Mouse (Mus musculus): ENCODE measurements around the gene Cpne6. TPM values are rescaled to one million over a fixed set of nuclear protein-coding genes. Genes with fewer than 3 reads are reported as not detected.
A peak's percentile ranks its signal among the peaks of the same experiment; 100 is the strongest.

Cpne6 gene
- polyA plus RNA-seq, 1 experiment from 2014 or later: 0.40 TPM

DNA sequence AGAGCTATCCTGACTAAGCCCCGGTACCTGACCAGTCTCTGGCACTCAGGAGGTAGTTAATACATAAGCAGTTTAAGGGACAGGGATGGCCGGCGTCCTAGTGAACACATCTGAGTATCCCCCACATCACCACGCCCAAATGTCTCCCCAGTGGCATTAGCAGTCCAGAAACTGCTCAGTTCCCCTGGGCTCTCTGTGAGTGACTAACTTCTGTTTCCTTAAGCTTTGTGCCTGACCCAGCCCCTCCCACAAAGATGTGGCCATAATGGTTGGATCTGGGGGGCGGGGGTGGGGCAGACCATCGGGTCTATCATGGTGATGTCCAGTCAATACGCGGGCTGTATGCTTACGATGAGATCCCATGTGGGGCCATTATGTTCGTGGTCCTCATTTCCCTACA, 705 bp upstream of the Cpne6 start:
- no peak for ATAC-seq

DNA sequence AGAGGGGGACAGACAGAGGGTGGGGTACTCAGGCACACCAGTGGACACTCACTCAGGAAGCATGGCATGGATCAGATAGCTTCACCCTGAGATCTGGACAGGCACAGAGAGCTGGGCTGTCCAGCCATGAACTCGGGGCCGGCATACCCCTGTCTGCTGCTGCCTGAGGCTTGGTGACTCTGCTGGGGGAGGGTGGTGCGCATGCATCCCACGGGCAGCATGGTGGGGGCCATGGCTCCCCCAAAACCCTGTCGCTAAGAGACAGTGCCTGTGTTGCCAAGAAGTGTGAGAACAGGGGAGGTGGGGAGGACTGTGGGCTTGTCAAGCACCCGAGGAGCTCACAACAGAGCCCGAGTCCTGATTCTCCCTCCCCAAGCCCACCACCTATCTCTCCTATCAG, 792 bp downstream of the Cpne6 start:
- no peaks in the 10 kb centered on the region for H3K36me3 ChIP-seq
- H3K27ac ChIP-seq: no peak overlapping the region
- H3K9ac ChIP-seq: no peak overlapping the region
- no peak overlapping the region for H3K4me2 ChIP-seq (replicated peaks)
- 0 out of 2 replicates have a peak, but pooled peaks cover under 1% of the 10 kb centered on the region for H3K27me3 ChIP-seq (replicated peaks)
- no peaks in the 10 kb centered on the region for H3K9me3 ChIP-seq
- no peak for ATAC-seq
- no peaks in the 10 kb centered on the region; the same call in 1 of the 2 replicates for H3K4me1 ChIP-seq (replicated peaks)
- no peak overlapping the region for H3K4me3 ChIP-seq (replicated peaks)
- WGBS: 56% methylated on average over 7 of the region's 7 CpGs

More for the DNA sequence above, 705 bp upstream of the Cpne6 start:
- H3K36me3 ChIP-seq: no peaks in the 10 kb centered on the region
- no peak overlapping the region for H3K4me3 ChIP-seq (replicated peaks)
- no peaks in the 10 kb centered on the region; the same call in 1 of the 2 replicates for H3K4me1 ChIP-seq (replicated peaks)
- WGBS: 81% methylated on average over 10 of the region's 10 CpGs
- no peaks in the 10 kb centered on the region for H3K27me3 ChIP-seq (replicated peaks)
- no peak overlapping the region for H3K9ac ChIP-seq
- H3K27ac ChIP-seq: no peak overlapping the region
- no peak overlapping the region for H3K4me2 ChIP-seq (replicated peaks)
- no peaks in the 10 kb centered on the region for H3K9me3 ChIP-seq

DNA sequence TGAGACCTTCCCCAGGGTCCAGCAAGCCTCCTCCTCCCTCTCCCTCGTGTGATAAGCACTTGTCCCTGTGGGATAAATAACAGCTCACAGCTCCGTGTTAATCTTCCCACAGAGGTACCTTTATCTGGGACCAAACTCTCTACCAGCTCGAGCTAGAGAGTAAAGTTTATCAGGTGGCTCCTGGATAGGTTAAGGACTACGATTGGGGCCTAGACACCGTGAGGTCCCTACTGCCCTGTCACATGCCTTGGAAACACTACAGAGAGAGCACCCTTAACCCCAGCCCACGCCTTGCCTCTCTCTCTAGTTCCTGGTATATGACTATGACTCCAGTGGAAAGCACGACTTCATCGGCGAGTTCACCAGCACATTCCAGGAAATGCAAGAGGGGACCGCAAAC, 3.7 kb downstream of the Cpne6 start:
- H3K36me3 ChIP-seq: no peaks in the 10 kb centered on the region
- H3K9ac ChIP-seq: no peak overlapping the region
- no peaks in the 10 kb centered on the region for H3K9me3 ChIP-seq
- no peak overlapping the region for H3K4me3 ChIP-seq (replicated peaks)
- H3K4me1 ChIP-seq (replicated peaks): no peaks in the 10 kb centered on the region; the same call in 1 of the 2 replicates
- 0 out of 2 replicates have a peak, but pooled peaks cover 4% of the 10 kb centered on the region for H3K27me3 ChIP-seq (replicated peaks)
- WGBS: 57% methylated on average over 10 of the region's 10 CpGs
- no peak overlapping the region for H3K27ac ChIP-seq
- no peak for ATAC-seq
- no peak overlapping the region for H3K4me2 ChIP-seq (replicated peaks)

DNA sequence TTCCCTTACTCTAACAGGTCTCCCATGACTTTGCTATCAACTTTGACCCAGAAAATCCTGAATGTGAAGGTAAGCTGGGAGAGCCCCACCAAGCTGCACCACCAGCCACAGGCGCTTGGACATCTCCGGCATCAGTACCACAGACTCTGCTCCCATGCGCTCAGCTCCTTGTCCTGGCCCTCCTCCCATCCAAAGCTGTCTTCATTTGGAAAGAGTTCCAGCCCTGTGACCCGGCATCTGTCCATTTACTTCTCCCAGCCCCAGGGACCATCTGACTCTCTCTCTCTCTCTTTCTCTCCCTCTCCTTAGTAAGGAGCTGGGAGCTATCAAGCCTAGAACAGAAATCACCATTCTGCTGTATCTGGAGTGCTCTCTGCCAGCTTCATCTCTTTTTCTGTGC, 5.6 kb downstream of the Cpne6 start:
- H3K27ac ChIP-seq: no peak overlapping the region
- H3K36me3 ChIP-seq: no peaks in the 10 kb centered on the region
- no peak overlapping the region for H3K9ac ChIP-seq
- H3K4me3 ChIP-seq (replicated peaks): no peak overlapping the region
- no peaks in the 10 kb centered on the region for H3K9me3 ChIP-seq
- H3K4me1 ChIP-seq (replicated peaks): peaks cover 5% of the 10 kb centered on the region
- WGBS: 92% methylated on average over 4 of the region's 4 CpGs
- ATAC-seq: no peak
- peaks cover 17% of the 10 kb centered on the region for H3K27me3 ChIP-seq (replicated peaks)
- no peak overlapping the region for H3K4me2 ChIP-seq (replicated peaks)

DNA sequence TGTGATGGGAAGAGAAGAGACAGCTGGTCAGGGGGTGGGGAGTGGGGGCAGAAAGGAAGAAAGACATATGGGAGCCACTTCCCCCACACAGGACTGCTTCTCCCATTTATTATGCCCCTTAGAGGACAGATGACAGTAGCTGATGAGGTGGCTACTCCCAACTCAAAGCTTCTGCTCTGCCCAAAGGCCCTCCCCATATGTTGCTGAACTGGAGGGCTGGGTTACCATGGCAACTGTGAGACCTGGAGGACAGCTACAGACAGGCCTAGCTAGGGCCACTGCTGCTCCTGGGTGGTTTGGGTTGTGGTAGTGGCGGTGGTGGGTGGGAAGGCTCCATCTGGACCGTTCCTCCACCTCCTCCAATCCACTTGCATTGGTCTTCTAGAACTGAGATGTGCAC, 8.7 kb downstream of the Cpne6 start:
- Histone ChIP-seq H3K4me3 (replicated peaks) (no peak overlapping the region), H3K9ac (no peak overlapping the region), H3K27me3 (replicated peaks) (peaks cover 35% of the 10 kb centered on the region), H3K36me3 (no peaks in the 10 kb centered on the region), H3K4me1 (replicated peaks) (peaks cover 10% of the 10 kb centered on the region), H3K9me3 (no peaks in the 10 kb centered on the region), H3K27ac (no peak overlapping the region), H3K4me2 (replicated peaks) (no peak overlapping the region)
- 44% methylated on average over 2 of the region's 2 CpGs for WGBS
- no peak for ATAC-seq

- Histone ChIP-seq H3K27me3 (replicated peaks) (peaks cover 35% of the 10 kb centered on the region), H3K9me3 (no peaks in the 10 kb centered on the region), H3K4me3 (replicated peaks) (no peak overlapping the region), H3K4me2 (replicated peaks) (no peak overlapping the region), H3K36me3 (no peaks in the 10 kb centered on the region), H3K27ac (no peak overlapping the region), H3K4me1 (replicated peaks) (peaks cover 10% of the 10 kb centered on the region), H3K9ac (no peak overlapping the region)
- ATAC-seq: no peak
- 63% methylated on average over 4 of the region's 4 CpGs for WGBS
Measured at GRCm38 (mm10) chr14:55519604-55520003, 9.4 kb downstream of the Cpne6 start.

GRCm38 (mm10) chr14:55520451-55521361, 10.5 kb downstream of the Cpne6 start:
- Histone ChIP-seq H3K27ac (no peak overlapping the region), H3K4me2 (replicated peaks) (peak overlapping the region; percentile 98), H3K4me1 (replicated peaks) (peaks cover 10% of the 10 kb centered on the region), H3K9me3 (no peaks in the 10 kb centered on the region), H3K36me3 (no peaks in the 10 kb centered on the region), H3K9ac (peak overlapping the region; percentile 45), H3K27me3 (replicated peaks) (peaks cover 35% of the 10 kb centered on the region), H3K4me3 (replicated peaks) (peak overlapping the region; percentile 49)
- under 1% methylated on average over 61 of the region's 61 CpGs for WGBS
- ATAC-seq: peak; percentile 68

DNA sequence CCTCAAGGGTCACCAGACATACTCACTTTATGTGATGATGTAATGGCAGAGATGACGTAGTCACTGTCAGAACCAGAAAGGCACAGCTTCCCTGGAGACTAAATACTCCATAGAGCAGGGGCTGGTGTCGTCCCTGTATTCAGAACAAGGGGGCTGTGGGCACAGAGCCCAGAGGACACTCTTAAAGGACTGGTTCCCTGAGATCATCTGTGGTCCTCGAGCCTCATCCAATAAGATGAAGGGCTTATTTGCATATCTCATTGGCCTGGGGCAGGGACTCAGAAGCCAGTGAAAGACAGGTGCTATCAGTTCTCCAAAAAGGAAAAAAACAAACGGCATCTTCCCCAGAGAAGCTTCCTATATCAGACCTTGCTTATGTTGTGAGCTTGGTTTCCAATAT, 13.8 kb downstream of the Cpne6 start:
- no peak overlapping the region for H3K4me2 ChIP-seq (replicated peaks)
- 49% methylated on average over 4 of the region's 4 CpGs for WGBS
- no peaks in the 10 kb centered on the region for H3K9me3 ChIP-seq
- peaks cover 10% of the 10 kb centered on the region for H3K4me1 ChIP-seq (replicated peaks)
- ATAC-seq: no peak
- H3K27me3 ChIP-seq (replicated peaks): peaks cover 30% of the 10 kb centered on the region
- no peaks in the 10 kb centered on the region for H3K36me3 ChIP-seq
- H3K27ac ChIP-seq: no peak overlapping the region
- no peak overlapping the region for H3K9ac ChIP-seq
- no peak overlapping the region for H3K4me3 ChIP-seq (replicated peaks)

DNA sequence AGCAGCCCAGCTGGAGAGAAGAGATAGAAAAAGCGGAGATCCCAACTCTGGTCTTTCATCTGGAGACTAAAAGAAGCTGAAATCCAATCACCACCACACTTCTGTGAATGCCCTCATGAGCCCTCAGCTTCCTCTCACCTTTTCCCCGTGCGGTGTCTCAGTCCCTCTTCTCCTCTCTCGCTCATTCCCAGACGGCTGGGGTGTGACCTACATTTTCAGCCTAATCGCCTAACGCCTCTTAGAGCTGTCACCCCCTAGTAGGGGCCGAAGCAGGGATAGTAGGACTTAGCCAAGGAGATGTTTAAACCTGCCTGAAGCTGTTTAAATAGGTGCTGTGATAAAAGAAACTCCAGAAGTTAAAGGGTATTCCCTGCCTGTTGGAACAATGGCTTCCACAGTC, 14.5 kb downstream of the Cpne6 start, which contains the start of gene Nrl:
Nrl (minus strand) TSS at position 197 of the 400 bp plus-strand sequence.
- peaks cover 27% of the 10 kb centered on the region for H3K27me3 ChIP-seq (replicated peaks)
- H3K4me2 ChIP-seq (replicated peaks): no peak within 1 kb of the TSS
- no peaks in the 10 kb centered on the region for H3K9me3 ChIP-seq
- no peak within 1 kb of the TSS for H3K27ac ChIP-seq
- no peak for ATAC-seq
- H3K9ac ChIP-seq: no peak within 1 kb of the TSS
- H3K4me1 ChIP-seq (replicated peaks): peaks cover 10% of the 10 kb centered on the region
- no peaks in the 10 kb centered on the region for H3K36me3 ChIP-seq
- WGBS: 20% methylated on average over 8 of the region's 8 CpGs
- H3K4me3 ChIP-seq (replicated peaks): no peak within 1 kb of the TSS

GRCm38 (mm10) chr14:55526674-55527073, 16.4 kb downstream of the Cpne6 start:
- Histone ChIP-seq H3K27ac (no peak overlapping the region), H3K27me3 (replicated peaks) (peaks cover 12% of the 10 kb centered on the region), H3K9ac (no peak overlapping the region), H3K4me3 (replicated peaks) (no peak overlapping the region), H3K36me3 (no peaks in the 10 kb centered on the region), H3K4me2 (replicated peaks) (no peak overlapping the region), H3K4me1 (replicated peaks) (no peaks in the 10 kb centered on the region), H3K9me3 (no peaks in the 10 kb centered on the region)
- 74% methylated on average over 2 of the region's 2 CpGs for WGBS
- ATAC-seq: no peak

GRCm38 (mm10) chr14:55527940-55528339, 17.7 kb downstream of the Cpne6 start:
- no peak overlapping the region for H3K4me3 ChIP-seq (replicated peaks)
- 17% methylated on average over 3 of the region's 3 CpGs for WGBS
- H3K36me3 ChIP-seq: no peaks in the 10 kb centered on the region
- H3K4me1 ChIP-seq (replicated peaks): no peaks in the 10 kb centered on the region
- no peak overlapping the region for H3K27ac ChIP-seq
- H3K27me3 ChIP-seq (replicated peaks): 0 out of 2 replicates have a peak, but pooled peaks cover 3% of the 10 kb centered on the region
- no peak for ATAC-seq
- no peak overlapping the region for H3K4me2 ChIP-seq (replicated peaks)
- H3K9me3 ChIP-seq: no peaks in the 10 kb centered on the region
- no peak overlapping the region for H3K9ac ChIP-seq

DNA sequence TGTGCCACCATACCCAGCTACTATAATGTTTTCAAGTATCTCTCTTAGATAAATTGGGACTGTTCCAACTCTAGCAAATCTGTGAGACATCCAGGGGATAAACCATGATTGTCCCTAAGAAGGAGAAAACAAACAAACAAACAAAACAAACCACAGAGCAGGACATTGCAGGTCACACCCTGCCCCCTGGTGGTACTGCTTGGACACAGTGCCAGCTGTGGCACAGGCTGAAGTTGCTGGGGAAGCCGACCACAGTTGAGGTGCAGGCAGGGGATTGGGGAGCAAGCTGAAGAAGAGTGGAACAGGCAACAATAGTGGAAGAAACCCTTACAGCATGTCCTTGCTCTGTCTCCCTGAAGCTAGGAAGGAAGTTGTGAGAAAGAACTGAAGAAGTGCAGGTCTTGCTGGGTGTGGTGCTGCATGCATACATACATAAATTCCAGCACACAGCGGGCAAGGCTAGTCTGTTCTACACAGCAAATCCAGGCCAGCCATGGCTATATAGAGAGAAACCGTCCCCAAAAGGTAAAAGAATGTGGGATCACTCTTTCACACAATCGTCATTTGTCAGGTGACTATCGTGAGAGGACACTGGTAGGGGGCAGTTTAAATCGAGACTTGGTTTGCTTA, 26.0 kb downstream of the Cpne6 start:
- Histone ChIP-seq H3K4me1 (replicated peaks) (peaks cover 11% of the 10 kb centered on the region), H3K27ac (no peak overlapping the region), H3K9me3 (no peaks in the 10 kb centered on the region), H3K9ac (no peak overlapping the region), H3K4me3 (replicated peaks) (no peak overlapping the region), H3K27me3 (replicated peaks) (no peaks in the 10 kb centered on the region), H3K36me3 (no peaks in the 10 kb centered on the region), H3K4me2 (replicated peaks) (no peak overlapping the region)
- 44% methylated on average over 6 of the region's 6 CpGs for WGBS
- no peak for ATAC-seq

All from intestine, embryonic 15.5 days (tissue).